Mouse (Mus musculus) intestine, embryonic 14.5 days (tissue): ENCODE data around the gene Chchd10. TPM values are rescaled to one million over a fixed set of nuclear protein-coding genes. Genes with fewer than 3 reads are reported as not detected.

ENCODE experiments used
- ATAC-seq: fragments of 200-750 bp; cut with Nextera tagmentation; replicated peaks from 2 replicates; pipeline ENCODE4 v1.8.0; 2017; ENCODE audit warnings: low read depth, moderate number of reproducible peaks, moderate TSS enrichment, moderate library complexity; ENCODE audit not compliant: low FRiP score, low TSS enrichment
- DNase-seq: peaks from one replicate; pipeline ENCODE4 v3.0.0-alpha.2; 2018; ENCODE audit warnings: low spot score
- H3K27ac ChIP-seq: fragments of 300-500 bp; sonication (generic); 2 replicates; pipeline ENCODE4 v1.5.1; 2014; ENCODE audit warnings: low read depth, mild to moderate bottlenecking, control low read depth
- H3K27me3 ChIP-seq: fragments of 300-500 bp; sonication (generic); replicated peaks from 2 replicates; pipeline ENCODE4 v1.6.1; 2014; ENCODE audit warnings: low read length, control low read depth; ENCODE audit not compliant: control insufficient read depth, insufficient read depth
- H3K36me3 ChIP-seq: fragments of 300-500 bp; sonication (generic); 2 replicates; pipeline ENCODE4 v1.6.1; 2014; ENCODE audit warnings: low read length, control low read depth; ENCODE audit not compliant: control insufficient read depth, insufficient read depth
- H3K4me1 ChIP-seq: fragments of 300-500 bp; sonication (generic); replicated peaks from 2 replicates; pipeline ENCODE4 v1.6.1; 2014; ENCODE audit warnings: low read length, control low read depth, mixed read lengths; ENCODE audit not compliant: control insufficient read depth, insufficient read depth
- H3K4me2 ChIP-seq: fragments of 300-500 bp; sonication (generic); 2 replicates; pipeline ENCODE4 v1.6.1; 2014; ENCODE audit warnings: low read length
- H3K4me3 ChIP-seq: fragments of 300-500 bp; sonication (generic); 2 replicates; pipeline ENCODE4 v1.5.1; 2014; ENCODE audit warnings: low read depth, low read length, control low read depth, mixed read lengths
- H3K9ac ChIP-seq: fragments of 300-500 bp; sonication (generic); 2 replicates; pipeline ENCODE4 v1.6.1; 2014; ENCODE audit warnings: mild to moderate bottlenecking, low read length
- H3K9me3 ChIP-seq: fragments of 300-500 bp; sonication (generic); 2 replicates; pipeline ENCODE4 v1.6.1; 2016; ENCODE audit warnings: low read length, control low read depth; ENCODE audit not compliant: control insufficient read depth
- WGBS: fragments of 180-500 bp; shearing (Covaris S2); extraction: QIAGEN DNeasy Blood & Tissue Kit; methylation state at CpG from one replicate; pipeline ENCODE4 v1.1.7; 2014; 5-methylcytosine and 5-hydroxymethylcytosine counted together
- polyA plus RNA-seq: library from polyadenylated mRNA; unstranded; fragments of >200 nt; fragmentation: Nextera tagmentation; extraction: Ambion mirVana; gene quantifications from 2 replicates; pipeline ENCODE4 v1.2.1, GENCODE M21; 2014

Chchd10 gene
- polyA plus RNA-seq, 1 experiment from 2014 or later: 123 TPM

DNA sequence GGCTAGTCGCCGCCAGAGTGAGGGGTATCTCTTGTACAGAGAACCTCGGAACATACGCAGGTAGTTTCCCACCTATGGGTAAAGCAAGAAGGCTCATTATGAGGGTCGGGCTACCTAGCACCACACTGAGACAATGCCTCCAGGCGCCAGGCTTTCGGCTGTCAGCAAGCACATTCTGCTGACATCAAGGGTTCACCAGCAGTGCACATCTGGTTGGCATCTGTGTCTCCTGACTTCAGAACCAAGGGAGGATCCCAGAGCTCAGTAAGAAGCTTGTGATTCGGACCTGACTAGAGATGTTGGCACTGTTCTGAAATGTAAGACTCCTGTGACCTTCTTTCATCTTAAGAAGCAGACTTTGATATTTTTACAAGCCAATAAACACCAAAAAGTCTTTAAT lies 16.1 kb upstream of the Chchd10 start:
- WGBS: 84% methylated on average over 8 of the region's 8 CpGs
- Histone ChIP-seq H3K4me1 (peaks cover 22% of the 10 kb centered on the region), H3K9me3 (no peaks in the 10 kb centered on the region), H3K27ac (no peak overlapping the region), H3K4me2 (no peak overlapping the region), H3K36me3 (peaks cover 57% of the 10 kb centered on the region), H3K9ac (no peak overlapping the region), H3K4me3 (no peak overlapping the region), H3K27me3 (no peaks in the 10 kb centered on the region)
- ATAC-seq: no peak
- no peak for DNase-seq

DNA sequence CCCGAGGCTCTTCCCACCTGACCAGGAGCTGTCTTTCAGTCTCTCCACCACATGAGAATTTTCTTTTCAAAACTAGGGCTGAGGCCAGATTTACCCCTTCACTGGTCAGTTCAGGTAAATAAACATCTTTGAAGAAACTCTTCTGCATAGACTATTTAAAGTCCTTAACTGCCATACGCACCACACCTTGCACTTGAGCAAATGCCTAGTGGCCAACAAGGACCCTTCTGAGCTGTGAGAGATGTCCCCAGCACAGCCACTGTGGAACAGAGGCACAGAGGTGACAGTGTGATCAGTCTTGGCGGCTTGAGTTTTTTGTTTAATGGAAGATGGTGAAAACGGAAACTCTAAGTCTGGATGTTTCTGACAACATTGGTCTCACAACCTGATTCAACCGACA lies 13.9 kb upstream of the Chchd10 start:
- H3K4me3 ChIP-seq: no peak overlapping the region
- WGBS: 82% methylated on average over 5 of the region's 5 CpGs

DNA sequence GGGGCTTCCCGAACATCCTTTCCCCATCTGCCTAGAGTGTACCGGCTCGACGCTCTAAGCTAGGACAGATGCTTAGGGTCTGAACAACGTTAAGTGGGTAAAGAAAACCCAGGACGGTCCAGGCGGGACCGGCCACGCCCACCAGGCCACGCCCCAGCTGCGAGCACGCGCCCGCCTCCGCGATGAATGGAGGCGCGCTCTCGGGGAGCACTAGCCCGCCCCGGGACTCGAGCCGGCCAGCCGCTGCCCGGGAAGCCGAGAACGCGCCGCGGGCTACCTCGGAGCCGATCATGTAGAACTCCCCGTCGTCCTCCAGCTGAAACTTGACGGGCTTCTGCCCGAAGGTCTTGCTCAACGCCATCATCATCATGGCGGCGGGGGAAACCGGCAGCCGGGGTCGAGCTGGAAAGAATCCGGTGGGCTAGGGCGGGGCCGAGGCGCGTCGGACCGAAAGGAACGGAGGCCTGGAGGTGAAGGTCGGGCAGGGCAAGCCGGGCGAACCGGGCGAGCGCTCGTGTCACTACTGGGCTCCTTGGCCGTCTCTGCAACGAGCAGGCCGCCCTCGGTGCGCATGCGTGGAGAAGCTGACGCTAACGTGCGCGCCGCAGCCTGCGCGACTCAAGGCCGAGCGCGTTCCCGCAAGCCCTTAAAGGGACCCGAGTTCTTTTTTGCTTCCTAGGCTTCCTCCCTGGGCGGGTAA lies 11.8 kb upstream of the Chchd10 start, which contains the start of gene Smarcb1:
TSS of gene Smarcb1 (minus strand) at position 592 of the 700 bp plus-strand sequence.
- peak; percentile 97 for DNase-seq
- peaks cover 44% of the 10 kb centered on the region for H3K36me3 ChIP-seq
- H3K27ac ChIP-seq: peak within 1 kb of the TSS; percentile 95
- no peaks in the 10 kb centered on the region for H3K9me3 ChIP-seq
- H3K27me3 ChIP-seq: no peaks in the 10 kb centered on the region
- peak within 1 kb of the TSS; percentile 94 for H3K9ac ChIP-seq
- WGBS: under 1% methylated on average over 76 of the region's 76 CpGs
- H3K4me3 ChIP-seq: peak within 1 kb of the TSS; percentile 97
- peaks cover 28% of the 10 kb centered on the region for H3K4me1 ChIP-seq
- H3K4me2 ChIP-seq: peak within 1 kb of the TSS; percentile 89
- ATAC-seq: peak; percentile 91

More for the DNA sequence above, 13.9 kb upstream of the Chchd10 start:
- Histone ChIP-seq H3K36me3 (peaks cover 39% of the 10 kb centered on the region), H3K4me1 (peaks cover 28% of the 10 kb centered on the region), H3K27ac (no peak overlapping the region), H3K4me2 (no peak overlapping the region), H3K9me3 (no peaks in the 10 kb centered on the region), H3K27me3 (no peaks in the 10 kb centered on the region), H3K9ac (no peak overlapping the region)
- DNase-seq: no peak
- no peak for ATAC-seq

DNA sequence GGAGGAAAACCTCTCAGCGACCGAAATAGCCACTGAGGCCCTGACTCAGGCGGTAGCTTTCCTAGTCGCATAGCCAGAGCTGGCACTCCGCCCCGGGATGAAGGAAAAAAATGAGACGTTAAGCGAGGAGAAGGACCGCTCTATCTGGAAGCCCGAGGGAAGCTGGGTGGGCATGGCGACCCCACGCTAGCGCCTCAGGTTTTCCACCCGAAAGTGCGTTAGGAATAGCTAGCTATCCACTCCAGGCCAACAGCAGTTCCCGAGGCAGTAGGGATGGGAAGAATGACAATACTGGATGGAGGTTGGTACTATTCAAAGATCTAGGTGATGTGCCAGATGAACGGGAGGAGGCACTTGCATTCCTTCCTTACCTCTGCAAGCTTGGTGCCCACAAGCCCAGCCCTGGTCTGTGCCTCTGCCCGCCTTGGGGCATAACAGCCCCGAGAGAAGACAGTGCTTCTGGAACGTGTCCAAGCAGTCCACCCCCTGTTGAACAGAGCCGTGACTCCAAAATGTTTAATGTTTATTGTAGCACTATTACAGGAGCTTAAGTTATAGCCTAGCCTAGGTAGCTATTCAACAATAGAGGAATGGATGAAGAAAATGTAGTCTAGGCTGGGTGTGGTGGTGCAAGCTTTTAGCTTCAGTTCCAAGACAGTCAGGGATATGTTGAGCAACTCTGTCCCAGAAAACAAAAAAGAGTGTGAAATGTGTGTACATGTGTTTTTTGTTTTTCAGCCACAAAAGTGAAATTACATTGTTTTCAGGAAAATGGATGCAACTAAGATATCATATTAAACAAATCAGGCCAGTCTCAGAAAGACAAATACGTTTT lies 11.0 kb upstream of the Chchd10 start:
- ATAC-seq: peak; percentile 5; the same call in 1 of the 2 replicates

DNA sequence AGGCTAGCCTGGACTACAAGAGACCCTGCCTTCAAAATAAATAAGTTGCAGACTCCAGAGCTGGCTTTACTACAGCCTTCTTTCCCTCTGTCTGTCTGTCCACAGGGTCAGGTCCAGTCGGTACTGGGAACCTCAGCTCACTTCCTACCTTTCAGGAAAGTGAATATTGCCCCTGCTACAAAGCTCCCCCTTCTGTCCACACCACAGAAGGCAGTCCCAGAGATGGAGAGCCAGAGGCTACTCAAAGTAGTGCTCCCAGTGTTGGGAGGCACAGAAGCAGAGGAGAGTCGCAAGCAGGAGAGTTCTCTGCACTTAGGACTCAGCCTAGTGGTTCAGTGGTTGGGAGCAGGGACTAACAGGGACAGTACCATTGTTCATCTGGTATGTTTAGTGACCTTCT lies 8.6 kb upstream of the Chchd10 start:
- no peak overlapping the region for H3K27ac ChIP-seq
- H3K4me3 ChIP-seq: no peak overlapping the region
- no peak overlapping the region for H3K4me2 ChIP-seq
- H3K4me1 ChIP-seq: peaks cover 19% of the 10 kb centered on the region
- WGBS: 64% methylated on average over 2 of the region's 2 CpGs
- DNase-seq (no peak), ATAC-seq (no peak)
- no peaks in the 10 kb centered on the region for H3K27me3 ChIP-seq
- no peak overlapping the region for H3K9ac ChIP-seq
- H3K9me3 ChIP-seq: no peaks in the 10 kb centered on the region
- peaks cover 34% of the 10 kb centered on the region for H3K36me3 ChIP-seq

More for the DNA sequence above, 11.0 kb upstream of the Chchd10 start:
- no peaks in the 10 kb centered on the region for H3K27me3 ChIP-seq
- H3K9ac ChIP-seq: peak overlapping the region; percentile 94
- peaks cover 28% of the 10 kb centered on the region for H3K4me1 ChIP-seq
- DNase-seq: no peak
- 5% methylated on average over 22 of the region's 22 CpGs for WGBS
- peak overlapping the region; percentile 95 for H3K27ac ChIP-seq
- peak overlapping the region; percentile 78 for H3K4me2 ChIP-seq
- no peaks in the 10 kb centered on the region for H3K9me3 ChIP-seq
- peak overlapping the region; percentile 97 for H3K4me3 ChIP-seq
- H3K36me3 ChIP-seq: peaks cover 41% of the 10 kb centered on the region

DNA sequence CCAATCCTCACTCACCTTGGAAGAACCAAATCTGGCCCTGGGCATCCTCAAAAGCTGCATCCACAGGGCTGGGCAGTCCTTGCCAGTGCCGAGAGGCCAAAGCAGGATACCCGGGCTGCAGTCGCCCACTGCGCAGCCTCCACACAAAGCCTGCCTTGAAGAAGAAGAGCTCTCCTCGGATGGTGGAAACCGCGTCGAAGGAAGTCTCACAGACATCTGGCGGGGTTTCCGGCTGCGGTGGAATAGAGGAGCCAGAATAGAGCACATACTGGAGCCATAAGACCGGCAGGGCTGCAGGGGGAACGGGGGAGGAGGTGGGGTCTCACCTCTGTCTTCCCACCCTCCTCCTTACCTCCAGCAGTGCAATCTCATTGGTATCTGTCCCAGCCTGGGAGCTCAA lies 6.5 kb upstream of the Chchd10 start:
- no peak overlapping the region for H3K27ac ChIP-seq
- no peak overlapping the region for H3K4me2 ChIP-seq
- no peaks in the 10 kb centered on the region for H3K9me3 ChIP-seq
- H3K9ac ChIP-seq: no peak overlapping the region
- DNase-seq (no peak), ATAC-seq (no peak)
- H3K4me1 ChIP-seq: peaks cover 13% of the 10 kb centered on the region; the same call in 1 of the 2 replicates
- no peaks in the 10 kb centered on the region for H3K27me3 ChIP-seq
- 65% methylated on average over 13 of the region's 13 CpGs for WGBS
- H3K36me3 ChIP-seq: peaks cover 32% of the 10 kb centered on the region
- no peak overlapping the region for H3K4me3 ChIP-seq

DNA sequence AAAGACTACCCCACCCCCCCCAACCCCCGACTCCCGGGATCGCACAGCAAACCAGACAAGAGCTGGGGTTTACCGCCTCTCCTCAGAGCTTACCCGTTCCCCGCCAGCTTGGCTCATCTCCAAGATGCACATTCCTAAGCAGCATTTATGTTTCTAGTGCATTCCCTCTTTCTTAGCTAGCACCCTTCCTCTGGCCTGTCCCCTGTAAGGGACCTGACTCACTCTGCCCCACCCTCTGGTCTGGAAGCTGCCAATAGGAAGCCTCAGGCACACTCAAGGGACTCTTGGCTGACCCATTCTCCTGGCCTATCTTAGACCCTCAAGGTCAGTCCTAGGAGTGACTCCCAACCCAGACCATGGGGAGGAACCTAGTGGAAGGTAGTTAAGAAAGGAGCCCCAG lies 2.6 kb upstream of the Chchd10 start:
- WGBS: 18% methylated on average over 6 of the region's 6 CpGs
- no peak overlapping the region for H3K9ac ChIP-seq
- peaks cover 12% of the 10 kb centered on the region for H3K4me1 ChIP-seq
- H3K4me3 ChIP-seq: no peak overlapping the region
- peak overlapping the region; percentile 92 for H3K4me2 ChIP-seq
- no peak for ATAC-seq
- no peak overlapping the region for H3K27ac ChIP-seq
- peaks cover 21% of the 10 kb centered on the region for H3K36me3 ChIP-seq
- DNase-seq: peak; percentile 60
- H3K27me3 ChIP-seq: 0 out of 2 replicates have a peak, but pooled peaks cover 2% of the 10 kb centered on the region
- no peaks in the 10 kb centered on the region for H3K9me3 ChIP-seq

DNA sequence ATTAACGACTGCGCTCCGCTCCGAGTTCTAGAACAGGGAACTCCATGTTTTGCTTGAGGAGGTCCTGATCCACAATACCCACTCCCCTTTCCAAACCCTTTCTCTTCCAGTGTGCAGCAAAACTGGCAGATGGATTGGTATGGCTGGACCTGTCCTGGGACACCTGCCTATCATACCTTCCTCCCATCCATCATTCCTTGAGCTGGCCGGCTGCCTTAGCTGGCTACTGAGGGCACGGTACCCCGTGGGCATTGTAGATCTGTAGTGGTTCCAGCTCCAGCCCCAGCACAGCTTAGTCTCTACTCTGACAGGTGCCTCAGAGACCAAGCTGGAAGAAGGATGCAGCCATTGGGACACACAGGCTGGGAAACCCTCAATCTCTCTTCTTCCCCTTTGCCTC lies 1.6 kb upstream of the Chchd10 start:
- Histone ChIP-seq H3K4me1 (peaks cover 12% of the 10 kb centered on the region), H3K9me3 (no peaks in the 10 kb centered on the region), H3K4me3 (peak overlapping the region; percentile 65; the same call in 1 of the 2 replicates), H3K27me3 (peaks cover 7% of the 10 kb centered on the region), H3K36me3 (peaks cover 13% of the 10 kb centered on the region), H3K4me2 (peak overlapping the region; percentile 92), H3K27ac (no peak overlapping the region), H3K9ac (no peak overlapping the region)
- ATAC-seq (no peak), DNase-seq (no peak)
- 23% methylated on average over 7 of the region's 7 CpGs for WGBS
